In the genomic region with DNA sequence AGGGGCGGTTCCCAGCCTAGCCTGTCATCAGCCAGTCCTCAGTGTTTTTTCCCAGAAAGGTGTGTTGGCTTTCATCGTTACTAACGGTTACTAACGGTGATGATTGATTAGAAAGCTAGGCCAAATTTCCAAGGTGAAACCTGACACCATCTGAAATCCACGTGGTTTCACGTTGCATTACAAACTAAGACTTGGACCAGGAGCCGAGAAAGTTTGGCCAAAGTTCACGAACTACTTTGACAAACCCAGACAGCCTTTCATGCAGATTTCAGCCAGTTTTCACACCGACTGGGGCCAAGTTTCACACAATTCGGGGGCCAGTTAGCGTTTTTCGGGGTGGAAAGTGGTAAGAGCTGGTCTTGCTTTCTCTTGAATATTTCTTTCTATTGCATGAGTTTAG, we compare ENCODE assay signal across 16 mouse cellular contexts.
DNase-seq lines count a peak whose midpoint lies in the region; ATAC-seq and TF ChIP-seq lines count a peak whose summit lies in the region.
"Had no signal": no experiment of that assay in that cellular context is flagged by ENCODE, and none has a peak within 500 bp of the region (broad histone marks: within the 10 kb centered on the region; RNA-seq: fewer than 3 reads in every experiment).

No protein-coding gene starts in this region.

- no peaks in the 10 kb centered on the region for H3K9me3 ChIP-seq in heart, embryonic 15.5 days (replicated peaks)
- H3K9me3 ChIP-seq in lung, postnatal 0 days (ENCODE audit: low read length): no peaks in the 10 kb centered on the region
- no peaks in the 10 kb centered on the region for H3K9me3 ChIP-seq in embryonic facial prominence, embryonic 14.5 days (ENCODE audit: control insufficient read depth, low read length)
- H3K9me3 ChIP-seq in limb, embryonic 15.5 days: no peaks in the 10 kb centered on the region
- H3K9me3 ChIP-seq: midbrain, embryonic 12.5 days had no signal

- no peak for ATAC-seq in heart, embryonic 15.5 days (replicated peaks; ENCODE audit: insufficient number of reproducible peaks, insufficient read depth, low FRiP score, low read depth)
- ATAC-seq in lung, postnatal 0 days: no peak
- ATAC-seq in embryonic facial prominence, embryonic 14.5 days (ENCODE audit: low read depth): no peak
- ATAC-seq in limb, embryonic 15.5 days (ENCODE audit: insufficient number of reproducible peaks, low FRiP score, low TSS enrichment, low read depth): 0 out of 2 replicates have a peak, but pooled peaks have one; percentile 48
- ATAC-seq: forebrain, postnatal 0 days; hindbrain, postnatal 0 days had no signal

- no peak overlapping the region for H3K27ac ChIP-seq in heart, embryonic 15.5 days
- no peak overlapping the region for H3K27ac ChIP-seq in lung, postnatal 0 days (ENCODE audit: low read length)
- H3K27ac ChIP-seq in embryonic facial prominence, embryonic 14.5 days (replicated peaks; ENCODE audit: low read depth, low read length): no peak overlapping the region
- no peak overlapping the region for H3K27ac ChIP-seq in limb, embryonic 15.5 days
- H3K27ac ChIP-seq: hindbrain, postnatal 0 days; midbrain, embryonic 12.5 days had no signal

- 0 out of 2 replicates have a peak overlapping the region, but pooled peaks have one; percentile 9 for H3K4me2 ChIP-seq in heart, embryonic 15.5 days
- no peak overlapping the region for H3K4me2 ChIP-seq in lung, postnatal 0 days (replicated peaks; ENCODE audit: low read depth, low read length)
- peak overlapping the region; percentile 10; the same call in 1 of the 2 replicates for H3K4me2 ChIP-seq in embryonic facial prominence, embryonic 14.5 days (ENCODE audit: low read depth, low read length)
- 0 out of 2 replicates have a peak overlapping the region, but pooled peaks have one; percentile 3 for H3K4me2 ChIP-seq in limb, embryonic 15.5 days
- H3K4me2 ChIP-seq: midbrain, embryonic 12.5 days had no signal

- intact Hi-C loops in heart, postnatal 36 days (cut with DNase I): no loop called here

- TF ChIP-seq EP300 in lung, postnatal 0 days (IDR thresholded peaks at IDR 0.05): no peak

- WGBS in heart, embryonic 15.5 days: 54% methylated on average over 12 of the region's 12 CpGs
- WGBS in lung, postnatal 0 days: 42% methylated on average over 12 of the region's 12 CpGs
- 41% methylated on average over 12 of the region's 12 CpGs for WGBS in embryonic facial prominence, embryonic 14.5 days
- WGBS in limb, embryonic 15.5 days: 30% methylated on average over 12 of the region's 12 CpGs

- H3K4me3 ChIP-seq in heart, embryonic 15.5 days: no peak overlapping the region
- H3K4me3 ChIP-seq in lung, postnatal 0 days (ENCODE audit: low read depth, low read length): no peak overlapping the region
- no peak overlapping the region for H3K4me3 ChIP-seq in embryonic facial prominence, embryonic 14.5 days (ENCODE audit: low read depth, low read length)
- no peak overlapping the region for H3K4me3 ChIP-seq in limb, embryonic 15.5 days
- H3K4me3 ChIP-seq: midbrain, embryonic 12.5 days had no signal

- no peak for TF ChIP-seq CTCF in lung, postnatal 0 days (IDR thresholded peaks at IDR 0.05)

- no peak for DNase-seq in heart, postnatal 36 days
- DNase-seq in lung, postnatal 10 days: peak; percentile 3
- DNase-seq in lung, postnatal 0 days (ENCODE audit: low spot score): no peak
- peak; percentile 67 for DNase-seq in embryonic facial prominence, embryonic 14.5 days (ENCODE audit: low spot score)
- DNase-seq in adrenal gland, postnatal 25 days: no peak
- DNase-seq: adrenal gland, postnatal 14 days; cerebellum, adult 9-10 months; forebrain, postnatal 0 days; kidney, adult 11 months; left cerebral cortex, postnatal 4 days; right cerebral cortex, postnatal 25 days; thymus, postnatal 36 days had no signal

- no peak overlapping the region for H3K9ac ChIP-seq in heart, embryonic 15.5 days
- H3K9ac ChIP-seq in lung, postnatal 0 days (replicated peaks; ENCODE audit: low read depth): no peak overlapping the region
- H3K9ac ChIP-seq in embryonic facial prominence, embryonic 14.5 days (ENCODE audit: low read depth, low read length): no peak overlapping the region
- H3K9ac ChIP-seq in limb, embryonic 15.5 days: no peak overlapping the region
- H3K9ac ChIP-seq: forebrain, postnatal 0 days; midbrain, embryonic 12.5 days had no signal

- no peaks in the 10 kb centered on the region for H3K4me1 ChIP-seq in heart, embryonic 15.5 days (replicated peaks)
- H3K4me1 ChIP-seq in lung, postnatal 0 days (ENCODE audit: insufficient read depth, low read depth, low read length): no peaks in the 10 kb centered on the region
- peaks cover 26% of the 10 kb centered on the region for H3K4me1 ChIP-seq in embryonic facial prominence, embryonic 14.5 days (ENCODE audit: control insufficient read depth, insufficient read depth, low read length)
- H3K4me1 ChIP-seq in limb, embryonic 15.5 days: peaks cover 17% of the 10 kb centered on the region
- H3K4me1 ChIP-seq: midbrain, embryonic 12.5 days had no signal

- no peaks in the 10 kb centered on the region for H3K36me3 ChIP-seq in heart, embryonic 15.5 days
- H3K36me3 ChIP-seq in lung, postnatal 0 days (ENCODE audit: insufficient read depth, low read length): no peaks in the 10 kb centered on the region
- no peaks in the 10 kb centered on the region for H3K36me3 ChIP-seq in embryonic facial prominence, embryonic 14.5 days (ENCODE audit: control insufficient read depth, insufficient read depth, low read length)
- no peaks in the 10 kb centered on the region for H3K36me3 ChIP-seq in limb, embryonic 15.5 days
- H3K36me3 ChIP-seq: midbrain, embryonic 12.5 days had no signal

- no peaks in the 10 kb centered on the region for H3K27me3 ChIP-seq in heart, embryonic 15.5 days
- no peaks in the 10 kb centered on the region for H3K27me3 ChIP-seq in lung, postnatal 0 days (replicated peaks; ENCODE audit: insufficient read depth, low read length)
- H3K27me3 ChIP-seq in embryonic facial prominence, embryonic 14.5 days (replicated peaks; ENCODE audit: control insufficient read depth, insufficient read depth, low read length): no peaks in the 10 kb centered on the region
- H3K27me3 ChIP-seq in limb, embryonic 15.5 days: no peaks in the 10 kb centered on the region
- H3K27me3 ChIP-seq: midbrain, embryonic 12.5 days had no signal

Comparison
In these comparisons a context has a peak if more than half of its experiments do, and no peak if none do; other contexts are left out.
1. DNase-seq: peak in lung, postnatal 10 days (single experiment) and embryonic facial prominence, embryonic 14.5 days (single experiment); none in heart, postnatal 36 days (0 of 2), lung, postnatal 0 days (single experiment) and adrenal gland, postnatal 25 days (single experiment).